Mouse (Mus musculus): ENCODE results near the gene Hsd3b7. TPM values are rescaled to one million over a fixed set of nuclear protein-coding genes. Genes with fewer than 3 reads are reported as not detected.
"Not testable (repeated sequence)": the region's sequence is repeated elsewhere in the genome, so short reads cannot be mapped to it uniquely, and the experiment has no call there.

Gene Hsd3b7
- total RNA-seq, 2 experiments from 2014 or later = 14.9 to 18.4 TPM

DNA sequence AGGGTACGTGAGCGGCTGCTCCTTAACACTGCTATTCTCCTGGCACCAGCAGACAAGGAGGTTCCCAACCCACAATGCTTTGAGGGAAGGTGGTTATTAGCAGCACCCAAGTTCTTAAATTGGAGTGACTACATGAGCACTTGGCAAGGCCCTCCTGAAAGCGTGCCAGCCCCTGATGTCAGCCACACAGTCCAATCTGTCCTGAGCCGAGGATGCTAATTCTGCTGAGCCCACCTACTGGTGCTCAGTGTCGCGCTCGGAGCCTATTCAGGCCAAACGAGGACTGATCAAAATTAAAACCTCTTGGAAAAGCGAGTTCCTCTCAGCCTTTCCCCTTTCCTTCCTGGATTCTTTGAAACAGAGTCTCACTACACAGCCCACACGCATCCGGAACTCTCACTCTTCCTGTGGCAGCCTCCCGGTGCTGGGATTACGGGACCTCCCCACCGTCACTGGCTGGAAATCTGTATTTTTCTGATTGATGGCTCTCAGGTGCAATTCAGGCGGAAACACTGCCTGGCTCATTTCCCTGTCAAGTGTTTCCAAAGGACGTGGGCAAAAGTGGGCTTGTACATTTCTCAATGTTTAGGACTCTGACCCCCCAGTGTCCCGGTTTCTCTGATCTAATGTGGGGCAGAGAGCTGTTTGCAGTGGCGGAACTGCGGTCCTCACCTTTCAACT is 14.0 kb downstream of the Hsd3b7 start:
- intact Hi-C loops (cut with DNase I) = no loop called here

GRCm38 (mm10) chr7:127815116-127815665 is 14.8 kb downstream of the Hsd3b7 start:
- intact Hi-C loops (cut with DNase I) = no loop called here
- DNase-seq = no peak

More for the DNA sequence above, 14.0 kb downstream of the Hsd3b7 start:
- DNase-seq = peak; percentile 83 to 87

GRCm38 (mm10) chr7:127815954-127816821 is 15.8 kb downstream of the Hsd3b7 start:
- intact Hi-C loops (cut with DNase I) = loop anchor here (1.0 to 2.0 kb wide), 2 partner anchors 16 to 23 kb away; partner anchors contain the start of gene Hsd3b7
- DNase-seq = peak; percentile 59 to 61

GRCm38 (mm10) chr7:127817053-127817452 is 16.6 kb downstream of the Hsd3b7 start:
- no peak for DNase-seq
- intact Hi-C loops (cut with DNase I) = loop anchor here (2.0 kb wide), 1 partner anchor 22 kb away; no protein-coding TSS in a partner anchor

DNA sequence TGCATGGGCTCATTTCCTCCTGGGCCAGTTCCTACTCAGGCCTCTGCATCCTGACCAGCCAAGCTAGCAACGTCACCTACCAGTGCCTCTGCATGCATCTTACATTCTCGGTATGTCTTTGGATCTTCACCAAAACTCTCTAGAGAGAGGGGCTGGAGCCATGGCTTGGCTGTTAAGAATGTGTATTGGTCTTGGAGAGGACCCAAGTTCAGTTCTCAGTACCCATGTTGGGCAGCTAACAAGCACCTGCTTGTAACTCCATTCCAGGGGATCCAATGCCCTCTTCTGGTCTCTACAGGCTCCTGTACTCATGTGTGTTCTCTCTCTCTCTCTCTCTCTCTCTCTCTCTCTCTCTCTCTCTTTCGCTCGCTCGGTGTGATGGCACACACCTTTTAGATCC is 17.4 kb downstream of the Hsd3b7 start:
- DNase-seq = no peak
- intact Hi-C loops (cut with DNase I) = loop anchor here (2.0 kb wide), 1 partner anchor 21 kb away; no protein-coding TSS in a partner anchor

- DNase-seq = no peak
- intact Hi-C loops (cut with DNase I) = no loop called here
Measured at GRCm38 (mm10) chr7:127820836-127821509, 20.6 kb downstream of the Hsd3b7 start.

DNA sequence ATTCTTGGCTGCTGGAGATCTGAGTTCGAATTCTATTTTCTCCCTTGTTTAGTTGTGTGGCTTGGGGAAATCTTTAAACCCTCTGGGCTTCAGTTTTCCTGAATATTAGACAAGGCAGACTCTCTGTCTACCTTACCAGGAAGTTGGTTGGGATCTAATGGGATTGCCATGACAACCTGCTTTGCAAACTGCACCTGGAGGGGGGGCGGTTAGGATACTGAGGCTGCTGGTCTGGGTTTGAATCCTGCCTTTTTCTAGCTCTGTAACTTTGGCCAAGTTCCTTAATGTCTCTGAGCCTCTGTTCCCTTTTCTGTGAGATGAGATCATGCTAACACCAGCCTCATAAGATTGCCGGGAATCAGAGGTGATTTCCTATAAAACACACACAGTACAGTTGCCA is 22.1 kb downstream of the Hsd3b7 start:
- no peak for DNase-seq
- intact Hi-C loops (cut with DNase I) = no loop called here

DNA sequence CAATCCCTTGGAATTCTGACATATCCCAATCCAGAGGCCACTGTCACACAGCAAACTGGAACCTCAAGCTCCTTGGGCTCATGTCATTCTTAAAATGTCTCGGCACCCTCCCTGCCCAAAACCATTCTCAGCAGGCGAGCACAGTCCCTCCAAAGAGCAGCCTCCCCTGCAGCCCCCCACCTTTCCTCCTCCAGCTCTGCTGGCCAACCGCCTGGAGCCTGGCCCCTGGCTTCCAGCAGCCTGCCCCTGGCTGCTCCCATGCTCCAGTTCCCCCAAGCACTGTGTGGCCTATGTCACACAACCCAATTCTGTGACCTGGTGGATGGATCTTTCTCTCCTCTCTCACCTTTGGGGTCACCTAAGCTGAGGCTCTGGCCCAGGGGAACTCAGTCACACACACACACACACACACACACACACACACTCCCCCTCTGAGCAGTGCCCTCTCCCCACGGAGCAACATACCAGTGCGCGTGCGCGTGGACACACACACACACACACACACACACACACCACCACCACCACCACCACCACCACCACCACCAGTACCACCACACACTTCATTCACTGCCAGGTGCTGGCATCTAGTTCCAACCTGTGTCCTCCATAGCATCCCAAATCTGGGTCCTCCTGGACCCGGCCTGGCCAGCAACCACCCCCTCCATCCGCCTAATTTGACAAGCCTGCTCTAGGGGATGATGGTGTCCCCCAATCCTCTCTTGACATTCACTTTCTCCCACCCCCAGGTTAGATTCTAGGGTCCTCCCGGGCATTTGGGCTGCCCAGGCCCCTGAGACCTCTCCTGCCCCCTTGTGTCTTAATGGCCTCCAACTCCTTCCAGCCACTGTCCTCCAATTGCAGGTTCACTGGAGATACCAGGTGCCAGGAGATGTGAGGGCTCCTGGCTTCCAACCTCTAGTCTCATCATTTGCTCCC is 23.1 kb downstream of the Hsd3b7 start:
- DNase-seq = no peak
- intact Hi-C loops (cut with DNase I) = no loop called here

GRCm38 (mm10) chr7:127824176-127824871 is 23.9 kb downstream of the Hsd3b7 start, which contains the start of the genes Stx4a and Stx1b:
Gene Stx4a (plus strand): TSS chr7:127824294.
Gene Stx1b (minus strand): TSS chr7:127824549.
- intact Hi-C loops (cut with DNase I) = no loop called here
- peak; percentile 35 to 45 for DNase-seq

GRCm38 (mm10) chr7:127835550-127835949 is 35.1 kb downstream of the Hsd3b7 start:
- intact Hi-C loops (cut with DNase I) = no loop called here
- no peak for DNase-seq

GRCm38 (mm10) chr7:127837473-127837872 is 37.1 kb downstream of the Hsd3b7 start:
- intact Hi-C loops (cut with DNase I) = no loop called here
- no peak for DNase-seq

DNA sequence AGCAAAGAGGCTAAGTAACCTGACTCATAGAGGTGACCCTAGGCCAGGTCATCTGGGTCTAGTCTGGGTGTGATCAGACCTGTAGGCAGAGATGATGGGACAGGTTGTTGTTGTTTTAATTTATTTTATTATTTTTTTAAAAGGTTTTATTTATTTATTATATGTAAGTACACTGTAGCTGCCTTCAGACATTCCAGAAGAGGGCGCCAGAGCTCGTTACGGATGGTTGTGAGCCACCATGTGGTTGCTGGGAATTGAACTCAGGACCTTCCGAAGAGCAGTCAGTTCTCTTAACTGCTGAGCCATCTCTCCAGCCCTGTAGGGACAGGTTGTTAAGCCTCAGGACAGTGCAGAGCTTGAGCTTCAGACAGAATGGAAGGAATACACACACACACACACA is 37.5 kb downstream of the Hsd3b7 start:
- intact Hi-C loops (cut with DNase I) = loop anchor here (2.0 kb wide), 1 partner anchor 21 kb away; no protein-coding TSS in a partner anchor
- not testable (repeated sequence) for DNase-seq

DNA sequence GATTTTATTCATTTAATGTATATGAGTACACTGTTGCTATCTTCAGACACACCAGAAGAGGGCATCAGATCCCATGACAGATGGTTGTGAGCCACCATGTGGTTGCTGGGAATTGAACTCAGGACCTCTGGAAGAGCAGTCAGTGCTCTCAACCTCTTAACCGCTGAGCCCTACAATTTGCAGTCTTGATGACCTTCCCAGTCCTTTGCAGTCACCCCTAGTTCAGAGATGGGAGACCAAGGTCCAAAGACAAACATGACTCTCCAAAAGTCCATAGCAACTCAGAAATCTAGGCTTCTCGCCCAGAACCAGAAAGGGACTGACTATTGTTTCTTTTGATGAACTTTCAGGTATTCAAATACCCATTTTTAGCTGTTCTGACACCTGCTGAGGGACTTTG is 39.6 kb downstream of the Hsd3b7 start:
- DNase-seq; intact Hi-C loops (cut with DNase I): not testable (repeated sequence)

DNA sequence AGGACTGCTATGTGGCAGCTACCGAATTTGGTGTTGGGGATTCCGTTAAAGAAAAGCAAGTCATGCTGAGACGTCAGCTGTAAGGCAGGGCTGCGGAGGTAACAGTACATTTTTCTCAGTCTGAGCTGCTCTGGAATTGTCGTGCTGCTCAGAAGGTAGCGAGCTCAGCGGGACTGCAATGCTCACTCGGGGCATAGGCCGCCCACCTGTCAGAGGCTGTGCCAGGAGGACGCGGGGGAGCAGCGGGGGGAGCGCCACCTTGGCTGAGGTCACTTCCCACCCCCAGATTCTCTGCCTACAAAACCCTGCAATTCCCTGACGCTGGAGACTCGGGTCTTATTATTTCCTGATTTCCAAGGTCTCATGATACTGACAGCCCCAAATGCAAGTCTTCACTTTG is 40.5 kb downstream of the Hsd3b7 start:
- intact Hi-C loops (cut with DNase I) = loop anchor here (1.0 kb wide), 1 partner anchor 41 kb away; the partner anchor contains the start of gene Hsd3b7
- peak; percentile 49 to 58 for DNase-seq

DNA sequence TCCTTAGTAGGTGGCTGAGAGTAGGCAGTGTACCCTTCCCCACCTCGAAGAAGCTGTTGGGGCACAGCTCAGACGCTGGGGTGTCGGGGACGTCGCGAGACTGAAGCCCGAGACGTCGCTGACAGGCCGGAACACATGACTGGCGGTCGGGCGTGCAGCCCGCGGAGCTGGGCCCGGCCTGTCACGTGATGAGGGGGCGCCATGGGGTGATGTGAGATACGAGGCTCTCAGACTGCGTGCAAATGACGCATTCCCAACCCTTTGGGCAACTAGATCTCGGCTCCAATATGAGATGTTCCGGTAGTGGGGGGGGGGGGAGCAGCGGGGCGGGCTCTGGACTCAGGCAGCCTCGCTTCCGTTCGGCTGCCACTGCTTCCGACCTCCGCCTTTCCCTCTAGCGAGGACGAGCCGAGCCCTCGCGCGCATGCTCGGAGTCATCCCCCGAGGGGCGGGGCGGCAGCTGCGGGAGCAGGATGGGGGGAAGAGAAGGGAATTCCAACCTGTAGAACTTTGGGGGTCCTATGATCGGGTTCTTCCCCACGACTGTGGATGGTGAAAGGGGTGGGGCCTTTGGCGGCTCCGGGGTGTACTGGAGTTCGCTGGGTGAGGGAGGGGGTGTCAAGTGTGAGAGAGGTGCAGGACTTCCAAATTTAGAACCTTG is 41.1 kb downstream of the Hsd3b7 start:
- intact Hi-C loops (cut with DNase I) = loop anchor here (1.0 kb wide), 1 partner anchor 41 kb away; the partner anchor contains the start of gene Hsd3b7
- DNase-seq = peak; percentile 95

DNA sequence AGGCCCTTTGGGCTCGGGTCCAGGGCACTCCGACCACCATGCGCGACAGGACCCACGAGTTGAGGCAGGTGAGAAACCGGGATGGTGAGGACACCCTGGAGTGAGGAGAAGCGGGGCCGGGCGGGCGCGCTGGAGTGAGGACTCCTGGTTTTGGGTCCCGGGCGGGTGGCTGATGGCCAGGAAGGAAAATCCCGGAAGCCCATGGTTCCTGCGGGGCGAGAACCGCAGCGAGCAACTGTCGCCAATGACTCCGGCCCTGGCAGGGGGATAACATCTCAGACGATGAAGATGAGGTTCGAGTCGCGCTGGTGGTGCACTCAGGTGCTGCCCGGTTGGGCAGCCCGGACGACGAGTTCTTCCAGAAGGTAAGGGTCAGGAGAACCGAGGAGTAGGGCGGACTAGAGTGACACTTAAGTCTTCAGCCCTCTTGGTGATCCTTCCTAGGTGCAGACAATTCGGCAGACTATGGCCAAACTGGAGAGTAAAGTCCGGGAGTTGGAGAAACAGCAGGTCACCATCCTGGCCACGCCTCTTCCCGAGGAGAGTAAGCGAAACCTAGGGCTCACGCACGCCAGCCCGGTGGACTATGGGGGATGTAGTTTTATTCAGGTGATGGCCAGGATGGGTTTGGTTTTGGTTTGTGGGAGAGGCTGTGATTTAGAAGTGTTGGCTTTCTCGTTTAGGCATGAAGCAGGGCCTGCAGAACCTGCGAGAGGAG is 41.8 kb downstream of the Hsd3b7 start:
- intact Hi-C loops (cut with DNase I) = no loop called here
- DNase-seq = peak; percentile 78 to 82

Data from heart, postnatal 14 days (tissue).